23 mouse cellular contexts compared by ENCODE assay signal in the genomic region with DNA sequence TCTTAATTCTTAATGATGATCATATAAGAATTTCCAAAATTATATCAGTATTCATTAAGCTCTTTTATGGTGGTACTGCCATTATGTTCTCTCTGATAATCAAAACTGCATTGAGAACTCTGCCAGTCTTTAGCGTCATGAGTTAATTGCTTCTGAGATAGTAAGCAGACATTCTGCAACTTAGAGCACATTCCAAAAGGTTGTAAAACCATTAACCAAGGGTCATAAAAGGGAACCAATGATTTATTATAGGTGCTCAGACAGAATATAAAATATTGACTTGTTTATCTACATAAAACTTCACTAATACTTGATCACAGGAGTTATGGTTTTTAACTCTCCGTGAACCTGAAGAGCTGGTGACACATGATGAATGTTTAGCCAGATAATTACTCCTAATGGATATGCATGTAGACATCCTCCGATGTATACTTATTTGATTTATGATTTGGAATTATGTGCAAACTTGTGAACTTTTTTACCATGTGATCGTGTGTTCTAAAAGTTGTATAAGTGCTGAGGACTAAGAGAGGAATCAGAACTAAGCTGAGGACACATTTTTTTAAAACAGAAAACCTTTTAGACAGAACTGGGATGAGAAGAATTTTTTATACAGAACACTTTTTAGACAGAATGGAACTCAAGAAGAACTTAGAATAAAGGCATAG.
DNase-seq lines count a peak whose midpoint lies in the region; ATAC-seq lines count a peak whose summit lies in the region.
"Had no signal": no experiment of that assay in that cellular context is flagged by ENCODE, and none has a peak within 500 bp of the region (broad histone marks: within the 10 kb centered on the region; RNA-seq: fewer than 3 reads in every experiment).

No protein-coding gene starts in this region.

- no peaks in the 10 kb centered on the region for H3K36me3 ChIP-seq in kidney, embryonic 15.5 days
- H3K36me3 ChIP-seq in intestine, embryonic 16.5 days (ENCODE audit: control insufficient read depth, insufficient read depth, low read length), result no peaks in the 10 kb centered on the region
- H3K36me3 ChIP-seq in hindbrain, embryonic 10.5 days, result no peaks in the 10 kb centered on the region
- no peaks in the 10 kb centered on the region for H3K36me3 ChIP-seq in midbrain, embryonic 15.5 days (replicated peaks)
- H3K36me3 ChIP-seq: embryonic facial prominence, embryonic 12.5 days; embryonic facial prominence, embryonic 15.5 days; hindbrain, embryonic 13.5 days had no signal

- no peaks in the 10 kb centered on the region for H3K4me1 ChIP-seq in kidney, embryonic 15.5 days
- H3K4me1 ChIP-seq in intestine, embryonic 16.5 days (ENCODE audit: control insufficient read depth, insufficient read depth, low read length), result no peaks in the 10 kb centered on the region
- H3K4me1 ChIP-seq in hindbrain, embryonic 10.5 days (replicated peaks), result no peaks in the 10 kb centered on the region
- H3K4me1 ChIP-seq in midbrain, embryonic 15.5 days, result no peaks in the 10 kb centered on the region
- H3K4me1 ChIP-seq: embryonic facial prominence, embryonic 12.5 days; embryonic facial prominence, embryonic 15.5 days; hindbrain, embryonic 13.5 days had no signal

- no peak overlapping the region for H3K4me2 ChIP-seq in kidney, embryonic 15.5 days
- H3K4me2 ChIP-seq in intestine, embryonic 16.5 days (ENCODE audit: low read depth, low read length), result no peak overlapping the region
- H3K4me2 ChIP-seq in midbrain, embryonic 15.5 days, result no peak overlapping the region
- H3K4me2 ChIP-seq: embryonic facial prominence, embryonic 12.5 days; embryonic facial prominence, embryonic 15.5 days; heart, embryonic 11.5 days; hindbrain, embryonic 13.5 days had no signal

- H3K27me3 ChIP-seq in kidney, embryonic 15.5 days, result no peaks in the 10 kb centered on the region
- no peaks in the 10 kb centered on the region for H3K27me3 ChIP-seq in intestine, embryonic 16.5 days (replicated peaks; ENCODE audit: control insufficient read depth, insufficient read depth, low read length)
- H3K27me3 ChIP-seq in hindbrain, embryonic 10.5 days (ENCODE audit: insufficient read depth, poor library complexity, severe bottlenecking), result no peaks in the 10 kb centered on the region
- H3K27me3 ChIP-seq in midbrain, embryonic 15.5 days (replicated peaks), result no peaks in the 10 kb centered on the region
- H3K27me3 ChIP-seq: embryonic facial prominence, embryonic 12.5 days; embryonic facial prominence, embryonic 15.5 days; hindbrain, embryonic 13.5 days had no signal

- ATAC-seq in kidney, embryonic 15.5 days (replicated peaks; ENCODE audit: low FRiP score), result peak; percentile 62; the same call in 1 of the 2 replicates
- peak; percentile 92 for ATAC-seq in intestine, embryonic 16.5 days
- ATAC-seq in midbrain, embryonic 15.5 days (replicated peaks), result no peak
- ATAC-seq: activated CD4-positive, CD25-positive, alpha-beta regulatory T cell, adult 4 months; forebrain, embryonic 14.5 days; forebrain, postnatal 0 days; hindbrain, embryonic 16.5 days had no signal

- no peaks in the 10 kb centered on the region for H3K9me3 ChIP-seq in kidney, embryonic 15.5 days (replicated peaks)
- H3K9me3 ChIP-seq in intestine, embryonic 16.5 days (ENCODE audit: control insufficient read depth, low read length), result no peaks in the 10 kb centered on the region
- no peaks in the 10 kb centered on the region for H3K9me3 ChIP-seq in hindbrain, embryonic 10.5 days
- no peaks in the 10 kb centered on the region for H3K9me3 ChIP-seq in midbrain, embryonic 15.5 days
- H3K9me3 ChIP-seq: embryonic facial prominence, embryonic 12.5 days; embryonic facial prominence, embryonic 15.5 days; hindbrain, embryonic 13.5 days had no signal

- no peak overlapping the region for H3K4me3 ChIP-seq in kidney, embryonic 15.5 days (replicated peaks)
- no peak overlapping the region for H3K4me3 ChIP-seq in intestine, embryonic 16.5 days (ENCODE audit: low read length)
- H3K4me3 ChIP-seq in hindbrain, embryonic 10.5 days, result no peak overlapping the region
- H3K4me3 ChIP-seq in midbrain, embryonic 15.5 days, result no peak overlapping the region
- H3K4me3 ChIP-seq: embryonic facial prominence, embryonic 12.5 days; embryonic facial prominence, embryonic 15.5 days; gastrocnemius, adult 2 months; hindbrain, embryonic 13.5 days had no signal

- 32% methylated on average over 4 of the region's 4 CpGs for WGBS in kidney, embryonic 15.5 days
- 19% methylated on average over 4 of the region's 4 CpGs for WGBS in intestine, embryonic 16.5 days
- 94% methylated on average over 4 of the region's 4 CpGs for WGBS in hindbrain, embryonic 10.5 days
- 93% methylated on average over 4 of the region's 4 CpGs for WGBS in midbrain, embryonic 15.5 days

- H3K27ac ChIP-seq in kidney, embryonic 15.5 days, result 0 out of 2 replicates have a peak overlapping the region, but pooled peaks have one; percentile 33
- no peak overlapping the region for H3K27ac ChIP-seq in intestine, embryonic 16.5 days (ENCODE audit: low read length)
- H3K27ac ChIP-seq in hindbrain, embryonic 10.5 days, result no peak overlapping the region
- H3K27ac ChIP-seq in midbrain, embryonic 15.5 days, result no peak overlapping the region
- H3K27ac ChIP-seq: embryonic facial prominence, embryonic 12.5 days; embryonic facial prominence, embryonic 15.5 days; gastrocnemius, adult 2 months; hindbrain, embryonic 13.5 days had no signal

- peak; percentile 25 for DNase-seq in embryo, embryonic 10.5 days (ENCODE audit: low spot score)
- no peak for DNase-seq in embryo, embryonic 9.5 days (ENCODE audit: extremely low spot score)
- no peak for DNase-seq in kidney, postnatal 4 days
- no peak for DNase-seq in hindbrain, embryonic 10.5 days (ENCODE audit: low spot score)
- DNase-seq: adrenal gland, adult 8-10 months; adrenal gland, postnatal 25 days; cerebellum, adult 11-12 months; cerebellum, adult 8-10 months; cerebellum, postnatal 14 days; forebrain, postnatal 0 days; gastrocnemius, adult 2 months; gastrocnemius, postnatal 14 days; heart, adult 11 months had no signal

- H3K9ac ChIP-seq in kidney, embryonic 15.5 days, result no peak overlapping the region
- H3K9ac ChIP-seq in intestine, embryonic 16.5 days (ENCODE audit: low read depth, low read length), result no peak overlapping the region
- H3K9ac ChIP-seq in midbrain, embryonic 15.5 days, result no peak overlapping the region
- H3K9ac ChIP-seq: embryonic facial prominence, embryonic 12.5 days; embryonic facial prominence, embryonic 15.5 days; forebrain, postnatal 0 days; hindbrain, embryonic 13.5 days had no signal
